Mouse (Mus musculus): ENCODE data around the gene Nfkbie. TPM values are rescaled to one million over a fixed set of nuclear protein-coding genes. Genes with fewer than 3 reads are reported as not detected.

Nfkbie gene
- total RNA-seq, 2 experiments from 2014 or later = 1.8 to 2.7 TPM

GRCm38 (mm10) chr17:45542705-45543104, 12.8 kb upstream of the Nfkbie start:
- intact Hi-C loops (cut with DNase I) = no loop called here
- DNase-seq = no peak

DNA sequence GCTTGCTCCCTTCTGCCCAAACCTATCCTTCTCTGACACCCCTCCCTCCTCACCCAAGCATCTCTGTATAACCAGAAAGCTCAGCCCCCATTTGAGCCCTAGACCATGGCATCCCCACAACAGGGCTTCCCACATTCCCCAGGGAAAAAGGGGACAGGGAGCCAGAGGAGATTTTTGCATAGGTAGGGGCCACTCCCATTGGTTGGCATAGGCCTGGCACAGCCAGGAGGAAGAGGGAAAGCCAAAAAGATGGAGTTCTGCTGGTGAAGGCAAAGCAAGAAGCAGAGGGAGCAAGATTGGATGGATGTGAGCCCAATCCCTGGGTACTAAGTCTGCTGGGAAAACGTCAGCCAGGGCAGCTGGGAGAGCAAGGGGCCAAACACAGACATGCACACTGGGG, 12.4 kb upstream of the Nfkbie start:
- DNase-seq = no peak
- intact Hi-C loops (cut with DNase I) = no loop called here

DNA sequence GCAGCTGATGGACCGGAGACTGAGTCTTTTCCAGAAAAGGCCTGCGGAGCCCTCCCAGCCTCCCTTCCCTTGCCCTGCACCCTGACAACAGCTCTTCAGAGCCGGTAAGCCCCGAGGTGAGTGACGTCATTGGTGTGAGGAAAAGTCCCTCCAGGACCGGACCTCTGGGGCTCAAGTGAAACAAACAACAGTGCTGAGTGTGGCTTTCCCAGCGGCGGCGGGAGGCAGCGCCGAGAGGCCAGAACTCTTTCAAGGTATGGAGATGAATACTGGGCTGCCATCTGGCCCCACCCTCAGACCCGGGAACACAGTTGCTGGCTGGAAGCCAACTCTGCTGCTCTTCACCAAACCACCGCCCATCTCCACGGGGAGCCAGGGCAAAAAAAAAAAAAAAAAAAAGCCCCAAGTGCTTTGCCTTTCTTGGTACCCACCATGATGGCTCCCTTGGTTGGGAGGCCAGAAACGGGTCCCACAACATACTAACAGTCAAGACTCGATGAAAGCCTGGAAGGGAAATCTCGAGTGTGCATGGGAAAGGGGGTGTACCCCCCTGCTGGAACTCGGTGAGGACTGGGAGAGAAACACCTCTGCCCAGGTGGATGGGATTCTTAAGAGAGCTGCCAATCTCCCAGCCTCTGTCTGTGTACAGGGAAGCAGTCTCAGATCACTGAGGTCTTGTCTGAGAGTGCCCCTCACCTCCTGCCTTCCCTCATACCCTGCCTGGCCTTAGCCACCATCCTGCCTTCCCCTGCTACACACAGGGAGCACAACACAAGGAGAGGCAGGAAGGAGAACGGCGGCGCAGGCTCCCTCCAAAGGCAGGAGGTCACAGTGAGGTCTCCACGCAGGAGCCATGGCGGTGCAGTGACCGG, 11.3 kb upstream of the Nfkbie start:
- DNase-seq = no peak
- intact Hi-C loops (cut with DNase I) = no loop called here

- intact Hi-C loops (cut with DNase I) = no loop called here
- DNase-seq = no peak
Observed at GRCm38 (mm10) chr17:45544873-45545277, 10.6 kb upstream of the Nfkbie start.

GRCm38 (mm10) chr17:45545278-45545961, 10.1 kb upstream of the Nfkbie start:
- DNase-seq = no peak
- intact Hi-C loops (cut with DNase I) = no loop called here

DNA sequence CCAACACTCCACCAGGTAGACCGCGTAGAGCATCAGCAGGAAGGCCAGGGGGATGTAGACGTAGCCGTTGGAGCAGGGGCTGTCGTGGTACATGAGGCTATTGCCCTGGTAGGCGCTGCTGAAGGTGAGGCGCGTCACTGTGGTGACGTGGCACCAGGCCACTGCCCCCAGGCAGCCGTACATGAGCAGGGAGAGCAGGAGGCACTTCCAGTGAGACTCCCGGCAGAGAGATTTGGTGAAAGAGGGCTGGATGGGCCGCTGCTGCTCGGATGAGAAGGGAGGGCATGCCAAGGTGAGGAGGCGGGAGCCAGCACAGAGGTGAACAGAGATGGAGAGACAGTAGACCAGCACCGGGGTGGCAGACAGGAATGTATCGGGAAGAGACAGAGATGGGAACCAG, 8.6 kb upstream of the Nfkbie start:
- intact Hi-C loops (cut with DNase I) = no loop called here

DNA sequence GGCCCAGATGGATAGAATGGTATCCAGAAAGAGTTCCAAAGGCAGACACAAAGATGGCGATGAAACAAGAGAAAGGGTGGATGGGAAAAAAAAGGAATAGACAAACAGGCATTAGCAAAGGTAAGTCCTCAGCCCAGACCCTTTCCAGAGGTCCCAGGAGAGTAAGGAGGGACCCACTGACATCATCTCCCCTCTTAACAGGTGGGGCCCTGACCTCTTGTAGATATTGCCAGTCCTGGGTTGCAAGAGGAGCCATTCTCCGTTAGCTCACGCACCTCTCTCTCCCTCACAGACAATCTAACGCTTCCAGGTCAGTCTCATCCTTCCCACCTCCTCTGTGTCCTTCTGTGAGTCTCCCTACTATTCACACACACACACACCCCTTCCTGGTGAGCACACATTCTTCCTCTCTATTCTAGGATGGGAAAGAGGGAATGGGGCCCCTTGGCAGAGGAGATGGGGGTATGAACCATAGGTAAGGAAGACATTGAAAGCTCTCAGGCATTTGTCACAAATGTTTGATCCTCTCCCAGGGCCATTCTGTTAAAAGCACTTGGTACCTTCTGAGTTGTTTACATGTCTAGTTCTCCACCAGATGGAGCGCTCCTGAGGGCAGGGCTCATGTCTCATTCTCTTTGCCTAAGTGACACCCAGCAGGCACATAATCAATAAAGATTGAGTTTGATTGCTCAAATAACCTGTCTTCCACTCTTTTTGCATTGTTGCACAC, 7.9 kb upstream of the Nfkbie start:
- intact Hi-C loops (cut with DNase I) = no loop called here
- DNase-seq = no peak

More for the DNA sequence above, 8.6 kb upstream of the Nfkbie start:
- DNase-seq = no peak

DNA sequence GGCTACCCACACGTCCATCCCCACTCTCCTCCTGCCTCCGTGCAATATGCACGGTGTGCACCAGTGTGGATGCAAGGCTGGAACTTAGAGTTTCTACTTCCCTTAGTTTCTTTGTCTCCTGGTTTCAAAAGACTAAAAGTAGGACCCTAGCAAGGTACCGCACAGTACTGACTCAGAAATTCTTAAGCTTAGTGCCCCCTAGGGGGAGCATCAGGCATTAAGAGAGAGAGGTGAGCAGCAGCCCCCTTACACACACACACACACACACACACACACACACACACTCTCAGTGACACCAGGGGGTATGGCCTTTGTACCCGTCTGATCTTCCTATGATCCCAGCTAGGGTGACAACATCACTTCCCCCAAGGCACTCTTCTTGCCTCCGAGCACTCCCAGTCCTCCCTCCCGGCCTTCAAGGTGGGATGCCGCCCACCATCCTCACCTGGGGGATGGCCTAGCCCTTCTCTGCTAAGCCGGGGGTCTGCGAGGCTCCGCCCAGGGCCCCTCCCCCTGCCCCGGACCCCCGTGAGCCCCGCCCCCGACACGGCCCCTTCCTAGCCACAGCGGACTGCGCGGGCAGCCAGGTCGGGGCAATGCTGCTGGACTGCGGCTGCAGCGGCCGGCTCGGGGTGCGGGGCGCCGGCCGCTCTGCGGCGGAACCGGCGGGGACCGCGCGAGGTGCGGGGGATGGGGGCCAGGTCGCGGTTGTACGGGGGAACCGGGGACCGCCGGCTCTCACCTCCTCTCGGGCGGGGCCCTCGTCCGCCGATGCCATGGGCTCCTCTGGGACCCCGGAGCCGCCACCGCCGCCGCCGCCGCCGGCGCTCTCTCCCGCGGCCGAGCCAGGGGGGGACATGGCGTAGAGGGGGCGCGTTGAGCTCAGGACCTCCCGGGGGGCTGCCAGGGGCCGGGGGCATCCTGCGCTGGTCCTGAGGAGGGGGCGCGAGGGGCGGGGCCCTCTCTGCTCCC, 6.7 kb upstream of the Nfkbie start:
- no peak for DNase-seq
- intact Hi-C loops (cut with DNase I) = no loop called here

- intact Hi-C loops (cut with DNase I) = no loop called here
- no peak for DNase-seq
Observed at GRCm38 (mm10) chr17:45549617-45550181, 5.8 kb upstream of the Nfkbie start, which contains the start of gene Tmem151b. TSS of gene Tmem151b (minus strand) at chr17:45549677.

- no peak for DNase-seq
Observed at GRCm38 (mm10) chr17:45550253-45550652, 5.2 kb upstream of the Nfkbie start.

GRCm38 (mm10) chr17:45551249-45551796, 4.2 kb upstream of the Nfkbie start:
- DNase-seq = no peak
- intact Hi-C loops (cut with DNase I) = no loop called here

More at GRCm38 (mm10) chr17:45550253-45550652, 5.2 kb upstream of the Nfkbie start:
- intact Hi-C loops (cut with DNase I) = no loop called here

DNA sequence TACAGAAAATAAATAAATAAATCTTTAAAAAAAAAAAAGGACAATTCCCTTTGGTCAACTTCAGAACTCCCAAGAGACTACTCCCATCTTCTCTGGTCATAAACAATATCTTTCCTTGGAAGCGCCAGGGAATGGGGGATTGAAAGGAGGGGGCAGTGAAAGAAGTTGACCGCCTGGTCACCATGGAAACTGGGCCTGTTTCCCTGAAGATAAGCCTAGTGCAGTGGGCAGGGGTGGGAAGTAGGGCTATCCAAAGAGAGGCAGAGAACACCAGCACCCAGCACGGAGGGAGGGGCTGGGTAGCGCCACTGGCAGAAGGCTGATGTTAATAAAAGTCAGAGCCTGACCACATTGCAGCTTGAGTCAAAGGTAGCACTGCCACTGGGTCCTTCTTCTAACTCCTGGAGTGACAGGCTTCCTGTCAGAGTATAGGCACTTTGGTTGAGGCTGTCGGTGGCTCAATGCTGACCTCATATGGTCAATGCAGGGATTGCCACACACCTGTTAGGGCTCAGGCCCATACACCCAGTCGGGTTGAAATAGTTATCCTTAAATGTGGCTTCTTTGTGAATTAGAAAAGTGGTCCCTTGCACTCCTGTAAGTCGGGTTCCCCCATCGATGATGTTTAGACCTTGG, 3.6 kb upstream of the Nfkbie start:
- DNase-seq = peak; percentile 82 to 87
- intact Hi-C loops (cut with DNase I) = loop anchor here (1.0 kb wide), 2 partner anchors 36 to 74 kb away; no protein-coding TSS in a partner anchor

DNA sequence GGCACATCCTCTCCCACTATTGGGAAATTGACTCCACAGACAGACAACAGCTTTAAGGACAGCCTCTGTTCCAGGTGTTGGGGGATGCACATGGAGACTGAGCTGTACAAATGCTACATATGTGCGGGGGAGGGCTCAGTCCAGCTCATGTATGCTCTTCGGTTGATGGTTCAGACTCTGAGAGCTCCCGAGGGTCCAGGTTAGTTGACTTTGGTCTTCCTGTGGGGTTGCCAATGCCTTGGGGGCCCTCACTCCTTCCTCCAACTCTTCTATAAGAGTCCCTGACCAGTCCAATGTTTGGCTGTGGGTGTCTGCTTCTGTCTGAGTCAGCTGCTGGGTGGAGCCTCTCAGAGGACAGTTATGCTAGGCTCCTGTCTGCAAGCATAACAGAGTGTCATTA, 2.4 kb upstream of the Nfkbie start:
- intact Hi-C loops (cut with DNase I) = no loop called here
- no peak for DNase-seq

DNA sequence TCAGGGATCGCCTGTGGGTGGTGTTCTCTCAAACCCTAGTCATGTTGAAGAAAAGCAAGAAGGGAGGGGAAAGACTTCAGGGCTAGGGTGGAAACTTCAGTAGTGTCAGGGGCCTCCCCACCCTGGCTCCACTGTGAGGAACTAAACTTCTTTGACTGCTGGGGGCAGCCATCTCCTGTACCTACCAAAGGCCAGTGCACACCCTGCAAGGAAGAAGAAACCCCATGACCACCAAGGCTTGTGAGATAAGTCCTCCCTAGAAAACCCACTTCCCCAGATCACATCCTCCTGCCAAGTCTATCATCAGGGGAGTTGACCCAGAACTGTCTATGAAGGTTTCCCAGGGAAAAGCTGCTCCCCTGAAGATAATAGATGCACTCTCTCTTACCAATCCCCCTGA, 1.1 kb upstream of the Nfkbie start:
- no peak for DNase-seq
- intact Hi-C loops (cut with DNase I) = no loop called here

- no peak for DNase-seq
- intact Hi-C loops (cut with DNase I) = no loop called here
Observed at GRCm38 (mm10) chr17:45556107-45556489, 595 bp downstream of the Nfkbie start.

DNA sequence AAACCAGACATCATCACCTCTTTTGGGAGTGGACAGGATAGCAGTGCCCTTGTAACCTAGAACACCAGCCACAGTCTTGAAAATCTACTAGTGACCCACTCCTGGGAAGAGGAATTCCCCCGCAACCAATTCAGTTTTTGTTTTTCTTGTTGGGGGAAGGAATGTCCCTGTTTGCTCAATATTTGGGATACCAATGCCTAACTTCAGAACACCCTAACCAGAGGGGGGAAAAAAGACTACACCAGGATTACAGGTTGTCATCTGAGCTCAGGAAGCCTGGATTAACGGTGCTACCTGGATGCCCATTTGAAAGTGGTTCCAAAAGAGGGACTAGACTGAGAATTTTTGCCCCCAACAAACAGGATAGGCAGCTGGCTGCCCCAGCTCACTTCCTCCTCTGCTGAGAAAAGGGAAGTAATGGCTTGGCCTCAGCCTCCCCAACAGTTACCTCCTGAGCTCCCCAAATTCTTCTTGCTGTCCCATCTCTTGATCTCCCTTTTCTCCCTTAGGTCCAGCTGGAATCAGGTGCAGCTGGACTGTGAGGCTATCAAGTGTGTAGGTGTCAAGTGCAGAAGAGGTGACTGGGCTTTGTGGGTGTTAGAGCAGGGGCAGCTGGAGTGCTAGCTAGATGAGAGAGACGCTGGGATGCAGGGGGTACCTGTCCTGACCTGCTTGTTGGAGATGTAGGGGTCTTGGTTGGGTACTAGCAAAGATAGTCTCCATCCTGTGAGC, 1.2 kb downstream of the Nfkbie start:
- DNase-seq = peak in 1 of 2 experiments; percentile 15
- intact Hi-C loops (cut with DNase I) = no loop called here

- DNase-seq = peak in 1 of 2 experiments; percentile 2
- intact Hi-C loops (cut with DNase I) = no loop called here
Observed at GRCm38 (mm10) chr17:45557246-45557824, 1.8 kb downstream of the Nfkbie start.

All from heart, postnatal 10 days (tissue).